Mouse (Mus musculus) brain, embryonic 14.5 days (tissue): ENCODE results near the gene Zbtb44. TPM values are rescaled to one million over a fixed set of nuclear protein-coding genes. Genes with fewer than 3 reads are reported as not detected.

ENCODE experiments used
- DNase-seq: peaks from one replicate; pipeline ENCODE4 v3.0.0-alpha.2; 2011; ENCODE audit warnings: low read depth
- CTCF ChIP-seq: fragments of 200-500 bp; IDR thresholded peaks from 2 replicates; pipeline ENCODE4 v1.5.1; 2012; ENCODE audit warnings: inconsistent platforms, mild to moderate bottlenecking, moderate library complexity, borderline replicate concordance; ENCODE audit not compliant: insufficient read depth, insufficient read length; ENCODE audit errors: extremely low read depth
- POLR2A ChIP-seq: fragments of 200-500 bp; IDR thresholded peaks from 2 replicates; pipeline ENCODE4 v1.6.1; 2012; ENCODE audit warnings: mild to moderate bottlenecking, inconsistent platforms, borderline replicate concordance; ENCODE audit not compliant: poor library complexity, insufficient read depth, insufficient read length, severe bottlenecking; ENCODE audit errors: extremely low read depth
- polyA plus RNA-seq: library from polyadenylated mRNA; depleted of rRNA; stranded (reverse); fragments of >200 nt; gene quantifications from 2 replicates; pipeline ENCODE4 v1.2.3, GENCODE M21; 2012; rRNA removed

Gene Zbtb44
- polyA plus RNA-seq, result 6.1 and 8.5 TPM in 2 replicates

DNA sequence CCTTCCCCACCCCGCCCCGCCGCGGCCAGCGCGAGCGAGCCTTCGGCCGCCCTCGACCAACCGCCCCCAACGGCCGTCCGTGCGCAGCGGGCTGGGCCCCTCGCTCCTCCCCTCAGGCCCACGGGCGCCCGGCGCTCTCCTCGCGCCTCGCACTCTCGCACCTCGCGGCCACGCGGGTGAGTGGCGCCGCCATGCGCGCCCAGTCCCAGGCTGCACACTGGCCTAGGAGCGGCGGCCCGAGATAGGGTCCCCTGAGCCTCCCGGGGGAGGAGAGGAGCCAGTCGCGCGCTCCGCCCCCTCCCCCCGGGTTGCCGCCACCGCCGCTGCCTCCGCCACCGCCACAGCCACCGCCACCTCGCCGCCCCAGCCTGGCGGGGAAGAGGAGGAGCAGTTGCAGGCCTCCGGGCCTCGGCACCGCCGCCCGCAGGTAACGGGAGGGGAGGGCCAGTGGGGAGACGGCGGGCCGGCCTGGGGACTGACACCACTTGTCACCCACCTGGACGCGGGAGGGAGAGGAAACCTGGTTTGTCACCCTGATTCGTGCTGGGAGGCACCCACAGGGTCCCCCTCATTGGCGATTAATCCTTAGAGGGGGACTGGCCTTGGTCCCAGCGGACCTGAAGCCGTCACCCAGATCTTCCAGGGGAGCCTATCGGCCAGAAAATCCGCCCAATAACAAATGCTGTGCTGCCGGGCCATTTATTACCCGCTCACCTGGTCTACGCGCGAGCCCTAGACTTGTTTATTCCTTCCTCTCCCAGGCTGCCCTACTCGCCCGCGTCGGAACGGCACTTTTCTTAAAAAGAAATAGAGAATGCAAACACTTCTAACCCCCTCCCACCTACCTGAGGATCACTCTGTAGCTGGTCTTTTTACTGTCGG, at the start of gene Zbtb44:
Gene Zbtb44, plus strand, starts transcription at position 113 of the 882 bp plus-strand sequence.
- TF ChIP-seq POLR2A, result no peak
- TF ChIP-seq CTCF, result no peak
- peak; percentile 46 for DNase-seq

DNA sequence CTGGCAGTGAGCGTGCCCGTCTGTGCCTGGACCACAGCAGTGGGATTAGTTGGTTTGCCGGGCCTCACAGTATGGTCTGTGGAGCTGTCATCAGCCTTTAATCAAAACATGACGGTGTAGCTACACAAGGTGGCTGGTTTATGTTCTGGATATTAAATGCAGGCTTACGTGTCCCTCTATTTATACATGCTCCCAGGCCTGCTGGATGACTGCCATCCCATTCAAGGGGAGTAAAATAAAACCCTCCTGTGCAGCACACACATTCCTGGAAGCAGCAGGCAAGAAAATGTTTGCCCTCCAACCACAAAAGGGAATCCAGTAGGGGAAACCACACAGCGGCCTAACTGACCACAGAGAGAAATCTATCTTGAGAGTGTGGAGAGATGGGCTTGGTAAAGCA, 44.7 kb upstream of the Zbtb44 start:
- TF ChIP-seq CTCF (no peak), POLR2A (no peak)
- peak; percentile 21 for DNase-seq

- DNase-seq, result no peak
- no peak for TF ChIP-seq POLR2A
- no peak for TF ChIP-seq CTCF
Measured at GRCm38 (mm10) chr9:30993106-30993505, 37.3 kb upstream of the Zbtb44 start.

DNA sequence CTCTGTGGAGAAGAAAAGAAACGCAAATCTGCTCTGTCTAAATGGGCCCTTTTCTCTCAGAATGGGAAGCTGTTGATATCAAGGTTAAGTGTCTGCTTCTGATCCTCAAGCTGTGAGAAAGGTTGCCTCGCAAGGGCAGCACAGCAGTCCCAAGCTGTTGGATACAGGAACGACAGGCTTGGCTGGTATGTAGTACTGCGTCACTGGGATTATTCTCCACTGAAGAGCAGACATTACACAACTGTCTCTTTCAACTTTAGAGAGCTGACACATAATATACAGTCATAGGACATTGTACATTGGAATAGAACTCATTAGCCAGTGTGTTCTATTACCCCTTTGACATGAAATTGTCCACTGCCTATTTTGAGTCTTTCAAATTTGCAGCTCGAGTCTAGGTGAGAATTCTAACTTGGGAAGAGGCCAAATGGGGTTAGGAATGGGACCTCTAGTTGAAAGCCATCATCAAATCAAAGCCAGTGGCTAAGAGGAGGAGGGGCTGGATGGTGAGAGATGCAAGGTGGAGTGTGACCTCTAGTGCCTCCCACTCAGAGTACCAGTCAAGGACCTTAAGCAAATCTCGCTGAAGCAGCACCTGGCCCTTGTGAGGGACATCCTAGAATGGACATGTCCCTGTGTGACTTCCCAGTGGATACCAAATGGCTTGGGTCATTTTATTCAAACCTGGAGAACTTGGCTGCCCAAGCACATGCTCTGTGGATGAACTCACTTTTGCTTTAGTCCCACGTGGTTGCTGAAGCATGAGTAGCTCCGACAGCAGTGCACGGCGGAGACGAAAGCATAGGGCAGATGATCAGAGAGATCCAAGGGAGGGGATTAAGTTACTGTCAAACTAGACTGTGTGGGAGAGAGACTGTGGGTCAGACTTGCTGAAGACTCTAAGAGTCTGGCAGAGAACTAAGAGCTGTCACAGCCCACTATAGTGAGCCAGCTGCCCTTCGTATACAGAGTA, 33.6 kb upstream of the Zbtb44 start:
- no peak for TF ChIP-seq POLR2A
- TF ChIP-seq CTCF, result no peak
- DNase-seq, result no peak

- DNase-seq, result no peak
- TF ChIP-seq CTCF (no peak), POLR2A (no peak)
Measured at GRCm38 (mm10) chr9:31000641-31001040, 29.8 kb upstream of the Zbtb44 start.

DNA sequence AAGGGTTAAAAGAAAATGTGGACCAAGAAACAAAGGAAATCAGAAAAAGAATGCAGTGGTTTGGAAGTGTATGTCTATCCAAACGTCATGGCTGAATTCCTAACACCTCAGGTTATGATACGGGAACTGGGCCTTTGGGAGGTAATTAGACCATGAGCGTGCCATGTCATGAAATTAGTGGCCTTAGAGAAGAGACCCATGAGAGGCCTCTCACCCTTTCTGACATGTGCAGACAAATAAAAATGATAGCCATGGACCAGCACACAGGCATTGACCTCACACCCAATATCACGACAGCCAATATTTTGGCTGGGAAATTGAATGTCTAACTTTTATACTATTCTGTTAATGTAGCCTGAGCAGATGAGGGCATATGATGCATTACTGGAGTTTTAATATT, 27.9 kb upstream of the Zbtb44 start:
- no peak for DNase-seq
- TF ChIP-seq POLR2A (no peak), CTCF (no peak)

DNA sequence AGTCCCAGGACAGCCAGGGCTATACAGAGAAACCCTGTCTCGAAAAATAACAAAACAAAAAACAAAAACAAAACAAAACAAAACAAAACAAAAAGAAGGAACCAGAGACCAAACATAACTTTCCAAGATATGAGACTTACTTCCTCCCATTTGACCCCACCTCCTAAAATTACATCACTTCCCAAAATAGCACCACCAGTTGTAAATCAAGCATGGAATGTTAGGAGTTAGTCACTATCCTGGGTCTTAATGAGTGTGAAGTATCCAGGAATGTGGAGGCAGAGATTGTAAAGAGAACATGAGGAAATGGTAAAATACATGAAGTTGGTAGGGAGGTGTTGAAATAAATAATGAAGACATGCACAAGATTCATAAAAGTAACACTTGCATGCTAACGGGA, 21.1 kb upstream of the Zbtb44 start:
- TF ChIP-seq CTCF (no peak), POLR2A (no peak)
- no peak for DNase-seq

DNA sequence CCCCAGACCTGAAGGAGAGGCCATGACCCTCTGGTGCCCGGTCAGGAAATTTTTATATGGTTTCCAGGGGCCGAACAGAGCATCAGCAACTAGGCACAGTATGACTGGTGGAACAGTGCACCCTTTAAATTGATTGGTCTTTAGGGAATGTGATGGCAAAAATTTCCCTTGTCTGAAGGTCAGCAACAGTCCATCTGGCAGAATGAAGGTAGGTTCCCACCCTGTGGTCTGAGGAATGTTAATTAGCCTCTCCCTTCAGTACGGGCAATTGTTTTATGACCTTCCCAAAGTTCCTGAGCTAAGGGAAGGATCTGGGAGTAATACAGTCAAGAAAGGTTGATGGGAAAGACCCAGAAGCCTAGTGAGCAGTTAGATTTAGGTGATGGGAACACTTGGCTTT, 20.4 kb upstream of the Zbtb44 start:
- no peak for DNase-seq
- no peak for TF ChIP-seq CTCF
- no peak for TF ChIP-seq POLR2A

- TF ChIP-seq CTCF (no peak), POLR2A (no peak)
- no peak for DNase-seq
Measured at GRCm38 (mm10) chr9:31010749-31011148, 19.7 kb upstream of the Zbtb44 start.

DNA sequence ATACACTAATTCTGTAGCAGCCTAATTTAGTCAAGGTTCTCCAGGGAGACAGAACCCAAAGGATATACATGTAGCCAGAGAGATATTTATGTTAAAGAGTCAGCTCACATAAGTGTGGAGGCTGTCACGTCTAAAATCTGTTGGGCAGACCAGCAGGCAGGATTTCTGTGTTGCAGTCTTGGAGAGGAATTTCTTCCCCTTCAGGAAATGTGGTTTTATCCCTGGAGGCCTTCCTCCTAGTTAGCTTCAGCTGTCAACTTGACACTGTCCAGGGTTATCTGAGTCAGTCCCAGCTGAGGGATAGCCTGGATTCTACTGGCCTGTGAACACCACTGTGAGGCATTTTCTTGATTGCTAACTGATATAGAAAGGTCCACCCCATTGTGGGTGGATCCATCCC, 18.9 kb upstream of the Zbtb44 start:
- DNase-seq, result no peak
- no peak for TF ChIP-seq CTCF
- no peak for TF ChIP-seq POLR2A

DNA sequence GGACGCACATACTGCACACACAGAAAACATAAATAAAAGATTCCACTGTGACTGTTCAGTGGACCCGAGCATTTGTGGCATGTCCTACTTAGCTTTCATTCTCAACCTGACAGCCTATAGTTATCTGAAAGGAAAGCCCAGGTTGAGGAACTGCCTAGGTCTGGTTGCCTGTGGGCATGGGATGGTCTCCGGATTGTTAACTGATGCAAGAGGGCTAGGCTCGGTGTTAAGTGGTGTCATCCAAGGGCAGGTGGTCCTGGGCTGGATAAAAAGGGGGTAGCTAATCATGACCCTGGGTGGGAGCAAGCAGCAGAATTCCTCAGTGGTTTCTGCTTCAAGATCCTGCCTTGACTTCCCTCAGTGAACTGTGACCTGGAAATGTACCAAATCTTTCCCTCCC, 17.8 kb upstream of the Zbtb44 start:
- TF ChIP-seq CTCF, result no peak
- no peak for TF ChIP-seq POLR2A
- no peak for DNase-seq
